Mouse (Mus musculus): Measurements from ENCODE around the gene Fzd7. TPM values are rescaled to one million over a fixed set of nuclear protein-coding genes. Genes with fewer than 3 reads are reported as not detected.

Fzd7 gene
- polyA plus RNA-seq, 1 experiment from 2014 or later, result 2.6 TPM

GRCm38 (mm10) chr1:59524759-59525158 is 42.5 kb downstream of the Fzd7 start:
- 0 out of 2 replicates have a peak, but pooled peaks cover 4% of the 10 kb centered on the region for H3K9me3 ChIP-seq (ENCODE audit: control insufficient read depth)
- no peaks in the 10 kb centered on the region for H3K27me3 ChIP-seq (replicated peaks; ENCODE audit: control insufficient read depth, insufficient read depth, low read length)
- H3K27ac ChIP-seq (ENCODE audit: low read depth, low read length), result no peak overlapping the region
- no peaks in the 10 kb centered on the region; the same call in 1 of the 2 replicates for H3K36me3 ChIP-seq (ENCODE audit: control insufficient read depth, insufficient read depth)
- ATAC-seq, result no peak
- H3K4me2 ChIP-seq (replicated peaks; ENCODE audit: low read depth), result no peak overlapping the region
- H3K4me3 ChIP-seq (ENCODE audit: low read depth, low read length), result no peak overlapping the region
- peak; percentile 22; the same call in 1 of the 2 replicates for TF ChIP-seq CTCF (IDR thresholded peaks at IDR 0.05; ENCODE audit: low read depth)
- no peak overlapping the region for H3K9ac ChIP-seq (ENCODE audit: low read depth, low read length)
- 68% methylated on average over 3 of the region's 3 CpGs for WGBS
- H3K4me1 ChIP-seq (replicated peaks; ENCODE audit: control insufficient read depth, insufficient read depth, low read length), result peaks cover 9% of the 10 kb centered on the region

GRCm38 (mm10) chr1:59527219-59527618 is 45.0 kb downstream of the Fzd7 start:
- H3K4me1 ChIP-seq (replicated peaks; ENCODE audit: control insufficient read depth, insufficient read depth, low read length), result no peaks in the 10 kb centered on the region
- 0 out of 2 replicates have a peak, but pooled peaks cover 4% of the 10 kb centered on the region for H3K9me3 ChIP-seq (ENCODE audit: control insufficient read depth)
- no peak overlapping the region for H3K9ac ChIP-seq (ENCODE audit: low read depth, low read length)
- H3K27me3 ChIP-seq (replicated peaks; ENCODE audit: control insufficient read depth, insufficient read depth, low read length), result no peaks in the 10 kb centered on the region
- WGBS, result 73% methylated on average over 6 of the region's 6 CpGs
- ATAC-seq, result no peak
- no peak for TF ChIP-seq CTCF (IDR thresholded peaks at IDR 0.05; ENCODE audit: low read depth)
- H3K27ac ChIP-seq (ENCODE audit: low read depth, low read length), result peak overlapping the region; percentile 46; the same call in 1 of the 2 replicates
- H3K4me2 ChIP-seq (replicated peaks; ENCODE audit: low read depth), result no peak overlapping the region
- H3K4me3 ChIP-seq (ENCODE audit: low read depth, low read length), result no peak overlapping the region
- H3K36me3 ChIP-seq (ENCODE audit: control insufficient read depth, insufficient read depth), result no peaks in the 10 kb centered on the region; the same call in 1 of the 2 replicates

- Histone ChIP-seq H3K27ac (ENCODE audit: low read depth, low read length) (no peak overlapping the region), H3K4me3 (ENCODE audit: low read depth, low read length) (no peak overlapping the region), H3K9me3 (ENCODE audit: control insufficient read depth) (no peaks in the 10 kb centered on the region), H3K4me1 (replicated peaks; ENCODE audit: control insufficient read depth, insufficient read depth, low read length) (no peaks in the 10 kb centered on the region), H3K9ac (ENCODE audit: low read depth, low read length) (no peak overlapping the region), H3K4me2 (replicated peaks; ENCODE audit: low read depth) (no peak overlapping the region), H3K27me3 (replicated peaks; ENCODE audit: control insufficient read depth, insufficient read depth, low read length) (no peaks in the 10 kb centered on the region), H3K36me3 (ENCODE audit: control insufficient read depth, insufficient read depth) (no peaks in the 10 kb centered on the region)
- WGBS, result 62% methylated on average over 5 of the region's 5 CpGs
- TF ChIP-seq CTCF (IDR thresholded peaks at IDR 0.05; ENCODE audit: low read depth), result no peak
- no peak for ATAC-seq
These were observed 53.0 kb downstream of the Fzd7 start for GRCm38 (mm10) chr1:59534976-59535810.

Other genes starting within 250 kb of the Fzd7 start
- gene Als2, start 245.2 kb upstream of the Fzd7 start, polyA plus RNA-seq (2015; fragmentation: Nextera tagmentation; extraction: Ambion mirVana), result 2.6 and 3.2 TPM in 2 replicates
- not detected in 2 replicates for gene Cdk15, start 225.5 kb upstream of the Fzd7 start, polyA plus RNA-seq (2015; fragmentation: Nextera tagmentation; extraction: Ambion mirVana)
- 0.33 and 0.72 TPM in 2 replicates for gene Gm973, start 33.8 kb downstream of the Fzd7 start, polyA plus RNA-seq (2015; fragmentation: Nextera tagmentation; extraction: Ambion mirVana)
- gene Sumo1, start 188.4 kb downstream of the Fzd7 start, polyA plus RNA-seq (2015; fragmentation: Nextera tagmentation; extraction: Ambion mirVana), result 208 and 217 TPM in 2 replicates
- 82.2 and 89.0 TPM in 2 replicates for gene Nop58, start 202.5 kb downstream of the Fzd7 start, polyA plus RNA-seq (2015; fragmentation: Nextera tagmentation; extraction: Ambion mirVana)